Mouse (Mus musculus) left cerebral cortex, postnatal 25 days (tissue): ENCODE measurements around the gene Atp1a2. TPM values are rescaled to one million over a fixed set of nuclear protein-coding genes. Genes with fewer than 3 reads are reported as not detected.

Source experiments
- total RNA-seq, 2 experiments: library from RNA; stranded (reverse); gene quantifications; 2 replicates each; pipeline ENCODE4 v1.2.3; 2021

Gene Atp1a2
- total RNA-seq, 2 experiments from 2014 or later = 610 to 694 TPM

Other genes starting within 250 kb of the Atp1a2 start
- gene Nhlh1, start 240.5 kb downstream of the Atp1a2 start, total RNA-seq = under 1 TPM; 0.23 to 0.64 TPM
- 100 to 1,000 TPM; 146 to 154 TPM for gene Copa, start 215.5 kb downstream of the Atp1a2 start, total RNA-seq
- gene Ncstn, start 215.3 kb downstream of the Atp1a2 start, total RNA-seq = 10 to 100 TPM; 68.3 to 70.8 TPM
- 10 to 100 TPM; 95.2 to 97.2 TPM for gene Pex19, start 171.3 kb downstream of the Atp1a2 start, total RNA-seq
- 100 to 1,000 TPM; 105 to 108 TPM for gene Dcaf8, start 150.0 kb downstream of the Atp1a2 start, total RNA-seq
- 100 to 1,000 TPM; 411 to 429 TPM for gene Pea15a, start 91.3 kb downstream of the Atp1a2 start, total RNA-seq
- under 1 TPM in 1 of 2 experiments, not detected in 1; 0.34 TPM for gene Casq1, start 78.2 kb downstream of the Atp1a2 start, total RNA-seq
- not detected for gene Atp1a4, start 39.6 kb downstream of the Atp1a2 start, total RNA-seq
- gene Igsf8, start 36.4 kb downstream of the Atp1a2 start, total RNA-seq = 100 to 1,000 TPM; 232 to 242 TPM
- 100 to 1,000 TPM; 126 to 139 TPM for gene Kcnj9, start 31.3 kb upstream of the Atp1a2 start, total RNA-seq
- 10 to 100 TPM; 85.4 to 99.8 TPM for gene Kcnj10, start 43.1 kb upstream of the Atp1a2 start, total RNA-seq
- gene Pigm, start 78.5 kb upstream of the Atp1a2 start, total RNA-seq = 1 to 10 TPM; 8.9 to 9.2 TPM
- under 1 TPM; 0.41 to 0.46 TPM for gene Slamf9, start 177.3 kb upstream of the Atp1a2 start, total RNA-seq
- 10 to 100 TPM in 1 of 2 experiments, 1 to 10 TPM in 1; 8.7 to 11.1 TPM for gene Igsf9, start 183.7 kb upstream of the Atp1a2 start, total RNA-seq
- gene Tagln2, start 202.0 kb upstream of the Atp1a2 start, total RNA-seq = 10 to 100 TPM in 1 of 2 experiments, 1 to 10 TPM in 1; 10.0 to 10.8 TPM
- 1 to 10 TPM; 3.7 to 4.5 TPM for gene Cfap45, start 222.7 kb upstream of the Atp1a2 start, total RNA-seq